Mouse (Mus musculus): ENCODE data around the gene Slc22a23.

GRCm38 (mm10) chr13:34255297-34255696 is 89.7 kb downstream of the Slc22a23 start:
- peak; percentile 10; the same call in 1 of the 2 replicates for TF ChIP-seq EP300 (IDR thresholded peaks at IDR 0.05; ENCODE audit: low read length)
- 0 out of 2 replicates have a peak, but pooled peaks have one; percentile 15 for TF ChIP-seq MAX (IDR thresholded peaks at IDR 0.05; ENCODE audit: low read length)
- no peak for TF ChIP-seq MYC (IDR thresholded peaks at IDR 0.05; ENCODE audit: low read depth, low read length)
- TF ChIP-seq POLR2A (IDR thresholded peaks at IDR 0.05; ENCODE audit: low read depth, low read length), result no peak
- no peak for TF ChIP-seq USF2 (conservative IDR thresholded peaks at IDR 0.05; ENCODE audit: low read depth, low read length)
- TF ChIP-seq HCFC1 (IDR thresholded peaks at IDR 0.05; ENCODE audit: low read depth, low read length), result no peak
- no peak for TF ChIP-seq CTCF (conservative IDR thresholded peaks at IDR 0.05 in 1 of 2, IDR thresholded peaks at IDR 0.05 in 1 of 2; ENCODE audit: low read depth in 2 of 2, low read length in 2 of 2)
- no peak for TF ChIP-seq NELFE (IDR thresholded peaks at IDR 0.05; ENCODE audit: low read depth, low read length)
- TF ChIP-seq RCOR1 (conservative IDR thresholded peaks at IDR 0.05; ENCODE audit: low read depth, low read length), result no peak
- no peak for TF ChIP-seq SMC3 (IDR thresholded peaks at IDR 0.05; ENCODE audit: low read depth, low read length)
- no peak for TF ChIP-seq ZKSCAN1 (IDR thresholded peaks at IDR 0.05; ENCODE audit: borderline replicate concordance, low read depth, low read length)
- TF ChIP-seq ELF1 (IDR thresholded peaks at IDR 0.05; ENCODE audit: low read depth, low read length), result no peak
- TF ChIP-seq E2F4 (IDR thresholded peaks at IDR 0.05; ENCODE audit: insufficient replicate concordance, low read depth, low read length), result no peak
- no peak for TF ChIP-seq MXI1 (IDR thresholded peaks at IDR 0.05; ENCODE audit: low read depth, low read length)
